ENCODE assay signal across 11 mouse cellular contexts in genomic region chr10:84230011-84230781, GRCm38 (mm10).
DNase-seq lines count a peak whose midpoint lies in the region; ATAC-seq and TF ChIP-seq lines count a peak whose summit lies in the region.
"Had no signal": no experiment of that assay in that cellular context is flagged by ENCODE, and none has a peak within 500 bp of the region (broad histone marks: within the 10 kb centered on the region; RNA-seq: fewer than 3 reads in every experiment).

No protein-coding gene starts in this region.

- no peaks in the 10 kb centered on the region for H3K27me3 ChIP-seq in midbrain, embryonic 15.5 days (replicated peaks)
- H3K27me3 ChIP-seq: hindbrain, embryonic 15.5 days had no signal

- no peak overlapping the region; the same call in 1 of the 2 replicates for H3K4me3 ChIP-seq in layer of hippocampus, adult 2 months
- no peak overlapping the region for H3K4me3 ChIP-seq in midbrain, embryonic 15.5 days
- H3K4me3 ChIP-seq: hindbrain, embryonic 15.5 days had no signal

- 83% methylated on average over 18 of the region's 18 CpGs for WGBS in midbrain, embryonic 15.5 days

- no peaks in the 10 kb centered on the region for H3K36me3 ChIP-seq in midbrain, embryonic 15.5 days (replicated peaks)
- H3K36me3 ChIP-seq: hindbrain, embryonic 15.5 days had no signal

- H3K4me2 ChIP-seq in midbrain, embryonic 15.5 days: no peak overlapping the region
- H3K4me2 ChIP-seq: hindbrain, embryonic 15.5 days had no signal

- DNase-seq in gastrocnemius, adult 18-20 months (ENCODE audit: low spot score): peak; percentile 5
- DNase-seq in gastrocnemius, postnatal 10 days: no peak
- peak; percentile 5 for DNase-seq in NIH3T3 (ENCODE audit: low read depth)
- peak; percentile 81 for DNase-seq in heart, adult 8-10 months (ENCODE audit: low spot score)
- peak in 1 of 2 experiments; percentile 18 for DNase-seq in layer of hippocampus, adult 2 months (ENCODE audit: low spot score in 2 of 2)
- DNase-seq in embryo, embryonic 10.5 days (ENCODE audit: low spot score): no peak
- no peak for DNase-seq in cerebellum, adult 9-10 months
- DNase-seq: midbrain, embryonic 14.5 days had no signal

- ATAC-seq in midbrain, embryonic 15.5 days (replicated peaks): no peak
- ATAC-seq: forebrain, embryonic 16.5 days had no signal

- H3K9me3 ChIP-seq in midbrain, embryonic 15.5 days: no peaks in the 10 kb centered on the region
- H3K9me3 ChIP-seq: hindbrain, embryonic 15.5 days had no signal

- peak overlapping the region; percentile 76 for H3K27ac ChIP-seq in layer of hippocampus, adult 2 months
- no peak overlapping the region for H3K27ac ChIP-seq in midbrain, embryonic 15.5 days
- H3K27ac ChIP-seq: hindbrain, embryonic 15.5 days had no signal

- H3K9ac ChIP-seq in midbrain, embryonic 15.5 days: no peak overlapping the region
- H3K9ac ChIP-seq: hindbrain, embryonic 15.5 days had no signal

- 0 out of 2 replicates have a peak, but pooled peaks have one; percentile 4 for TF ChIP-seq CTCF in layer of hippocampus, adult 2 months (conservative IDR thresholded peaks at IDR 0.05)

- 0 out of 2 replicates have a peak, but pooled peaks cover 4% of the 10 kb centered on the region for H3K4me1 ChIP-seq in midbrain, embryonic 15.5 days
- H3K4me1 ChIP-seq: hindbrain, embryonic 15.5 days had no signal

Comparison
In these comparisons a context has a peak if more than half of its experiments do, and no peak if none do; other contexts are left out.
1. DNase-seq: peak in gastrocnemius, adult 18-20 months (single experiment), NIH3T3 (single experiment) and heart, adult 8-10 months (single experiment); none in gastrocnemius, postnatal 10 days (single experiment), embryo, embryonic 10.5 days (single experiment) and cerebellum, adult 9-10 months (single experiment).